Mouse (Mus musculus) MEL (cell line): ENCODE results near the gene Naa25.

ENCODE experiments used
- CHD2 ChIP-seq: IDR thresholded peaks from 2 replicates; pipeline ENCODE4 v1.6.1; 2011; ENCODE audit warnings: low read length, improper control_type of control experiment
- CTCF ChIP-seq, 3 experiments: IDR thresholded peaks in 2 of 3; conservative IDR thresholded peaks in 1 of 3; 2 replicates each; pipeline ENCODE4 v1.5.1; 2011 to 2012; ENCODE audit warnings: low read length in 3 of 3, low read depth in 2 of 3, mild to moderate bottlenecking in 2 of 3, improper control_type of control experiment in 1 of 3, inconsistent platforms in 1 of 3, mixed read lengths in 1 of 3, moderate library complexity in 1 of 3; ENCODE audit not compliant: control insufficient read depth in 1 of 3, insufficient read depth in 1 of 3, poor library complexity in 1 of 3, severe bottlenecking in 1 of 3
- EP300 ChIP-seq, 2 experiments: IDR thresholded peaks; 2 replicates each; pipeline ENCODE4 v1.6.1; 2011; ENCODE audit warnings: improper control_type of control experiment in 2 of 2, low read length in 2 of 2, low read depth in 1 of 2, mild to moderate bottlenecking in 1 of 2
- HCFC1 ChIP-seq: IDR thresholded peaks from 2 replicates; pipeline ENCODE4 v1.6.1; 2012; ENCODE audit warnings: low read depth, mild to moderate bottlenecking, inconsistent platforms, low read length, improper control_type of control experiment, moderate library complexity
- TBP ChIP-seq: IDR thresholded peaks from 2 replicates; pipeline ENCODE4 v1.8.0; 2011; ENCODE audit warnings: low read depth, low read length, improper control_type of control experiment
- ZKSCAN1 ChIP-seq: IDR thresholded peaks from 2 replicates; pipeline ENCODE4 v1.6.1; 2012; ENCODE audit warnings: low read depth, mild to moderate bottlenecking, inconsistent platforms, low read length, improper control_type of control experiment, moderate library complexity

DNA sequence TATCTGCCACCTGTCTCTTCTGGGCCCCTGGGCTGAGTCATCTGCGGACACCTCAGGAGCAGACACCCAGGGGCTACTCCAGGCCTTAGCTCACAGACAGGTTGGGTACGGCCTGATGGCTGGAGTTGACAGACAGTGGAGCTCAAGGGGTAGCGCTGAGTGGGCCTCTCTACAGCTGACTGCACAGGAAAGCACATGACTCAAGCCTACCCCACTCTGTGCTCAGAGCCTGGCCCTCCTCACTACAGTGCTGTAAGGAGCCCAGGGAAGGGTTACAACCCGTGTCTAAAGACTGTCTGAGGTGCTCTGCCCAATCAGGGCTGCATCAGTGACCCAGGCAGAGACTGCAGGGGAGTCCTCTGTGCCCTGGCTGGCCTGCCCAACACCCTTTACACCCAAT, 30.5 kb upstream of the Naa25 start:
- TF ChIP-seq CTCF (IDR thresholded peaks at IDR 0.05 in 2 of 3, conservative IDR thresholded peaks at IDR 0.05 in 1 of 3; ENCODE audit: control insufficient read depth in 1 of 3, insufficient read depth in 1 of 3, low read depth in 2 of 3, low read length in 3 of 3, poor library complexity in 1 of 3, severe bottlenecking in 1 of 3) (no peak), TBP (no peak), HCFC1 (no peak), CHD2 (no peak), ZKSCAN1 (no peak), EP300 (IDR thresholded peaks at IDR 0.05; ENCODE audit: low read depth in 1 of 2, low read length in 2 of 2) (no peak)
